Mouse (Mus musculus): Measurements from ENCODE around the gene Igf2.

DNA sequence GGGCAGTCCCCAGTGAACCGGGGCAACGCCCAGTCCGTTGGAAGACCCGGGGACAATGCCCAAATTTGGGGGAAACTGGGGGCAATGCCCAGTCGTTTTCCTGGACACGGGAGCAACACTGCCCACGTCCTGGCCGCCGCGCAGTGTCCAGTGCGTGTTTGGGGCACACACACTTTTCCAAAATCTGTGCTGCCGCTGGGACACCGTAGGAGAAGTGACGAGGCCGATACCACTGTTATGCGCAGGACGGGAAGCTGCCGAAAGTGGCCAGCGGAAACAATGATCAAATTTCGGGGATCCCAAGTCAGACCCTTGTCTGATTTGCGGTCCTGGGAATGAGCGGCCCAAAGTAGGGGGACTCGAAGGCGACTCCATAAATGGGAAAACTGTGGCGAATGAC is 5.6 kb downstream of the Igf2 start:
- no peak for TF ChIP-seq GATA1 (IDR thresholded peaks at IDR 0.05; ENCODE audit: low read length)
- TF ChIP-seq TAL1 (IDR thresholded peaks at IDR 0.05; ENCODE audit: low read length) = no peak

Data from erythroblast, embryonic 14.5 days (primary cell).